Mouse (Mus musculus) lung, adult 2 months (tissue): ENCODE measurements around the gene Ptprm. TPM values are rescaled to one million over a fixed set of nuclear protein-coding genes. Genes with fewer than 3 reads are reported as not detected.
A peak's percentile ranks its signal among the peaks of the same experiment; 100 is the strongest.

Source experiments
- DNase-seq: peaks from one replicate; pipeline ENCODE4 v3.0.0; 2022
- H3K4me1 ChIP-seq: fragments of 200-500 bp; 2 replicates; pipeline ENCODE4 v1.6.1; 2011; ENCODE audit warnings: low read length; ENCODE audit not compliant: control insufficient read depth, insufficient read depth
- H3K4me3 ChIP-seq: fragments of 200-500 bp; replicated peaks from 2 replicates; pipeline ENCODE3; 2011; ENCODE audit warnings: low read depth, mild to moderate bottlenecking, control low read depth, low read length; ENCODE audit errors: extremely low read depth
- CTCF ChIP-seq: fragments of 200-500 bp; IDR thresholded peaks from 2 replicates; pipeline ENCODE4 v1.5.1; 2011; ENCODE audit warnings: mild to moderate bottlenecking, low read length, control low read depth; ENCODE audit not compliant: insufficient read depth
- POLR2A ChIP-seq: fragments of 200-500 bp; IDR thresholded peaks from 2 replicates; pipeline ENCODE4 v1.6.1; 2011; ENCODE audit warnings: low read depth, mild to moderate bottlenecking, control low read depth, low read length, borderline replicate concordance; ENCODE audit errors: extremely low read depth
- WGBS: fragments of 180-500 bp; shearing (Covaris S2); methylation state at CpG from one replicate; pipeline ENCODE4 v1.1.7; 2018; 5-methylcytosine and 5-hydroxymethylcytosine counted together
- polyA plus RNA-seq: library from polyadenylated mRNA; depleted of rRNA; stranded (reverse); fragments of >200 nt; gene quantifications from 2 replicates; pipeline ENCODE4 v1.2.3, GENCODE M21; 2012

The Ptprm gene
- polyA plus RNA-seq, 1 experiment: 69.9 TPM

DNA sequence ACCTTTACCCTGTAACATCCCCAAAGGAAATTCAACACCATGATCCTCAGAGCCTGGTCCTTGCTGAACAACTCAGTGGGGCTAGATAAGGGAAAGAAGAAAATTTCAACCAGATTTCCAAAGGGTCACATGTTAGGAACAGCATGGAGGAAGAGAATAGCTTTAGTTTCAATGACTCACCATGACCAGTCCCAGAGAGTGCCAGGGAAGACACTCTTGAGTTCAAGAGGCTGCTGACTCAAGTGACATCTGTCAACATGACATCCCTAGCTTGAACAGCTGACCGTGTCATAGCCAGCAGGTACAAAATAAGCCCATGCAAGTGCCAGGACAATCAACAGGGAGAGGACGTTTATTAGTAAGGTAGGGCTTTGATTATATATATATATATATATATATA, 182.9 kb downstream of the Ptprm start:
- 70% methylated on average over 2 of the region's 2 CpGs for WGBS
- DNase-seq: no peak
- peaks cover 8% of the 10 kb centered on the region for H3K4me1 ChIP-seq
- no peak for TF ChIP-seq CTCF
- no peak overlapping the region for H3K4me3 ChIP-seq

- Histone ChIP-seq H3K4me1 (peaks cover 5% of the 10 kb centered on the region), H3K4me3 (no peak overlapping the region)
- TF ChIP-seq CTCF (no peak), POLR2A (no peak)
- 45% methylated on average over 7 of the region's 7 CpGs for WGBS
- DNase-seq: no peak
These were observed 183.6 kb downstream of the Ptprm start for GRCm38 (mm10) chr17:67170696-67171095.

DNA sequence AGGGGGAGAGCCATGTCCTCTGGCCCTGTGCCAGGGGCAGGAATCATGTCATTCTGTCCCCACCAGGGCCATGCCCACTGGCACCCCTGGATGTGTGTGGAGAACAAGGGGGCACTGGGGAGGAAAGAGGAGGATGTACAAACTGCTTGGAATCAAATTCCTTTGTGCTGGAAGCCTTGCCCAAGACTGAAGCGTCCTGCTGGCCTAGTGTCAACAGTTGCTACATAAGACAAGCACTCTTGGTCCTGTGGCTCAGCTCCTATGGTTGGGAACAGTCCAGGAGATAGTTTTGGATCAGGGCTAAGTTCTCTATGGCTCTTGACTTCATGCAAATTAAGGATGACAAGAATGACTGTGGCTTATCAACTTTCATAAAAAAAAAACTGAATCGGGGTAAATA, 188.4 kb downstream of the Ptprm start:
- Histone ChIP-seq H3K4me3 (no peak overlapping the region), H3K4me1 (peaks cover 2% of the 10 kb centered on the region; the same call in 1 of the 2 replicates)
- 50% methylated on average over 2 of the region's 2 CpGs for WGBS
- TF ChIP-seq CTCF: no peak
- no peak for TF ChIP-seq POLR2A
- DNase-seq: peak; percentile 39

- WGBS: 34% methylated on average over 8 of the region's 8 CpGs
- DNase-seq: no peak
- no peak for TF ChIP-seq POLR2A
- TF ChIP-seq CTCF: no peak
These were observed 194.6 kb downstream of the Ptprm start for GRCm38 (mm10) chr17:67159611-67160010.

DNA sequence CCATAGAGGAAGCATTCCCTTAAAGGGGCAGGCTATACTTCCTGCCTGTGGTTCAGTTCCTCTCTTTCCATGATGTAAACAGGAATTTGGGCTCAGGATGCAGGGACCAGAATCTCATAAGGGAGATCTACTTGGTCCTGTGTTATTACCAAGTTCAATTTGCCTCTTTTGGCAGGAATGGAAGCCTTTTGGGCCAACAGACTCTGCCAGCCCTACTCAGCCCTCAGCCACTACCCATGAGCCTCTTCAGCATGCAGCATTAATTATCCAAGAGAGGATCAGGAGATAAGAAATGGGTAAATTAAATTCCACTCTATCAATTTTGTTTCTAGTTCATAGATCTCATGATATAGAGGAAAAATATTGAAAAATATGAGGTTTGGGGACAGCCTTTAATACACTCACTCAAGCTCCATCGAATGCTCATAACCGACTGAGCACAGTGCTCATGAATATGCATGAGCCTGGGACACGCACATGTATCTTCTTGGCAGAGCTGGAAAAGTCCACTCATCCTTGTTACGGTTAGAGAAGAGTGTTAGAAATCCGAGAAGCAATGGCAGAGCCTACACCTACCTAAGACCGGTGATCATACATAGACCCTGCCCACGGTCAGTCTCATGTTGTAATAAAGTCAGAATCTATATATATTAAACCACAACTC, 197.0 kb downstream of the Ptprm start:
- H3K4me3 ChIP-seq: no peak overlapping the region
- DNase-seq: no peak
- peaks cover 7% of the 10 kb centered on the region; the same call in 1 of the 2 replicates for H3K4me1 ChIP-seq
- no peak for TF ChIP-seq CTCF
- no peak for TF ChIP-seq POLR2A
- WGBS: 88% methylated on average over 7 of the region's 7 CpGs

More at GRCm38 (mm10) chr17:67159611-67160010, 194.6 kb downstream of the Ptprm start:
- Histone ChIP-seq H3K4me3 (no peak overlapping the region), H3K4me1 (peaks cover 7% of the 10 kb centered on the region)

DNA sequence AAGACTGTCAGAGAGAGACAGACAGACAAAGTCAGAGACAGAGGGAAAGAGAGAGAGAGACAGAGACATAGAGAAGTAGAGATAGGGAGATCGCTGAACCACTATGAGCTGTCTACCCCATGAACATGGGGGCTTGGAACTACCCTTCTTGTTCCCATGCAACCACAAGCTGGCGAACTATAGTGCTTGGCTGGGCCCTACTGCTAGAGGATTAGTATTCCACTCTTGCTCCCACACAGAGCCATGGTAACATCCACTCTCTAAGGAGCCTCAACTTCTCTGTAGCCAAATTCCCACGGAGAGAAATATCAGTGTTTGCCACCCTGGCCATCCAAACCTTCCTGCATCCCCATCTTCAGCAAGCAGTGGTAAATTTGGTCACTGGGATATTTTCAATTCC, 202.0 kb downstream of the Ptprm start:
- no peak overlapping the region for H3K4me3 ChIP-seq
- WGBS: 87% methylated on average over 3 of the region's 3 CpGs
- no peaks in the 10 kb centered on the region; the same call in 1 of the 2 replicates for H3K4me1 ChIP-seq
- DNase-seq: no peak
- TF ChIP-seq POLR2A: no peak
- no peak for TF ChIP-seq CTCF

DNA sequence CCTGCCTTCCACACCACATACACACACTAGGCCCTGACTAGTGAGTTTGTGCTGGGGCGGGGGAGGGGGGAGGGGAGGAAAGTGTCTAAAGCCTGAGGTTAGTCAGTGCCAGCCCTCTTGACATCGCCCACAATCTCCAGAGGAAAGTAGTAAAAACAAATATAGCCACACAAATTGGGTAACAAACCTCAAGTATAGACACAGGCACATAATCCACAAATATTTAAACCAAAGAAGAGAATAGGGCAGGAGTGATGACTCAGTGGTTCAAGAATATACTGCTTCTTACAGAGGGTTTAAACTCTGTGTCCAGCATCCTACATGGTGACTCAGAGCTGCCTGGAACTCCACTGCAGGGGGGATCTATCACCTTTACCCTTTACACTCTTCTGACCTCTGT, 203.8 kb downstream of the Ptprm start:
- no peak for DNase-seq
- H3K4me3 ChIP-seq: no peak overlapping the region
- no peaks in the 10 kb centered on the region; the same call in 1 of the 2 replicates for H3K4me1 ChIP-seq
- 51% methylated on average over 2 of the region's 2 CpGs for WGBS
- TF ChIP-seq POLR2A: no peak
- no peak for TF ChIP-seq CTCF

DNA sequence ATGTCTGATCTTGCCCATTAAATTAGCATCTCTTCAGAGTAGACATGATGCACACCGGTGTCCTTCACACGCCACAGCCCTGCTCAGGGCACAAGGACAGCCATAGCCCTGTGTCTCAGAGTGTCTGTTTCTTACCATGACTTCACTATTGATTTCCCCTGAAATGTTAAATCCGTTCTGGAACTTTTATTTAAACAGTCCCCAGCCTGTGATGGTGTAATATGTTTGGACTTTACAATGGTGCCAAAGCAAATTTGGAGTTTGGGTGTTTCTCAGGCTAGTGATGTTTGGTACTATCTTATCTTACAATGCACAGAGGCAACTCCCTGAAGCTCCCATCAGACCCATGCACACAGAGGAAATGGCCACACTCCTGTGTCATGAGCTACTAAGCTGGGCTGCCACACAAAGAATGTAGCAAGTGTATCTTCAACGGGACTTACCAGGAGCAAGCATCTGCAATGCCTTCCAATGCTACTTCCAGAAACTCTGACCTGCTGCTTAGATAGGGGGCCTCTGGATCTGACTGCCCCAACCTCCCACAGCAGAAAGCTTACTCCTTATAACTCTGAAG, 212.0 kb downstream of the Ptprm start:
- no peak for TF ChIP-seq CTCF
- TF ChIP-seq POLR2A: no peak
- Histone ChIP-seq H3K4me1 (no peaks in the 10 kb centered on the region; the same call in 1 of the 2 replicates), H3K4me3 (no peak overlapping the region)
- 48% methylated on average over 4 of the region's 4 CpGs for WGBS
- DNase-seq: no peak

GRCm38 (mm10) chr17:67140502-67140901, 213.8 kb downstream of the Ptprm start:
- no peak overlapping the region for H3K4me3 ChIP-seq
- WGBS: 42% methylated on average over 1 of the region's 1 CpGs
- no peak for TF ChIP-seq POLR2A
- peak; percentile 38; the same call in 1 of the 2 replicates for TF ChIP-seq CTCF
- no peak for DNase-seq
- H3K4me1 ChIP-seq: no peaks in the 10 kb centered on the region; the same call in none of the 2 replicates

DNA sequence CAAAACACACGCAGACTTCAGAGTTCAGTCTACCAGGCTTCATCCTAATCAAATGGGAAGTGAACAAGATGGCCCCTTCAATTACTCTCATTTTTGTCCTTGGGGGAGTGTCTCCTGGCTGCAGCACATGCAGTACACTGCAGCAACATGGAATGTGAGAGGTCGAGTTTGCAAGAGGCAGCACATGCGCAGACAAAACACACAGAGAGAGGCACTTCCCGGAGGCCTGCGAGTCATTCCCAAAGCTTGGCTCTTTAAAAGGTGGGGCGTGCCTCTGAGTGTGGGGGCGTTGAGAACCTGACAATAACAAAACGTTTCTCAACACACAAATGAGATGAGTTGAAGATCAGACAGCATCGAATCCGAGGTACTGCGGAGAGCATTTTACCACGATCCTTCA, 215.3 kb downstream of the Ptprm start:
- 63% methylated on average over 12 of the region's 12 CpGs for WGBS
- TF ChIP-seq CTCF: no peak
- peaks cover 4% of the 10 kb centered on the region for H3K4me1 ChIP-seq

More for the DNA sequence above, 215.3 kb downstream of the Ptprm start:
- no peak for DNase-seq
- H3K4me3 ChIP-seq: no peak overlapping the region
